Mouse (Mus musculus): ENCODE data around the gene Ptov1. TPM values are rescaled to one million over a fixed set of nuclear protein-coding genes. Genes with fewer than 3 reads are reported as not detected.

Ptov1 gene
- total and polyA plus RNA-seq, 2 experiments from 2014 or later, result 430 to 500 TPM

DNA sequence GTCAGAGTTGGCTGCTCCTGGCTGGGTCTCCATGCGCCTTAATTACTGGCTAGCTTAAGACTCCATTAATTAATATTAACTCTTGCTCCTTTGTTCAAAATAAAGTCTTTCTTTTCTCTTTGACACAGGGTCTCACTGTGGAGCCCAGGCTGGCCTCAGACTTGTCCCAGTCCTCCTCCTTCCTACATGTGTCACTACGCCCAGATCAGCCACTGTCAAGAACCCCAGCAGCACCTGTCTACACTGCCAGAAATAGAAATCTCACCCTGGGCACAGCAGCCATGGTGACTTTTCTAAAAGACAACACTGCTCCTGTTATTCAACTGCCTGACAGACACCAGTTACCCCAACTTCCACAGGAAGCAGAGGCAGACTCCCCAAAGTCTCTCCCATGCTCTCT, 44.8 kb upstream of the Ptov1 start:
- no peak for DNase-seq (ENCODE audit: low spot score)
- no peak for ATAC-seq (ENCODE audit: low FRiP score)
- Histone ChIP-seq H3K9ac (replicated peaks; ENCODE audit: low read length, poor library complexity, severe bottlenecking) (no peak overlapping the region), H3K4me3 (ENCODE audit: low read depth, low read length) (no peak overlapping the region), H3K27me3 (ENCODE audit: insufficient read depth, low read length) (no peaks in the 10 kb centered on the region), H3K36me3 (ENCODE audit: insufficient read depth, low read length) (peaks cover 44% of the 10 kb centered on the region), H3K4me2 (ENCODE audit: low read depth, low read length, poor library complexity, severe bottlenecking) (no peak overlapping the region), H3K4me1 (ENCODE audit: insufficient read depth, low read length) (no peaks in the 10 kb centered on the region), H3K27ac (ENCODE audit: low read depth, low read length) (0 out of 2 replicates have a peak overlapping the region, but pooled peaks have one; percentile 32), H3K9me3 (ENCODE audit: low read length) (no peaks in the 10 kb centered on the region)
- no peak for TF ChIP-seq CTCF (IDR thresholded peaks at IDR 0.05)
- WGBS, result 83% methylated on average over 2 of the region's 2 CpGs

DNA sequence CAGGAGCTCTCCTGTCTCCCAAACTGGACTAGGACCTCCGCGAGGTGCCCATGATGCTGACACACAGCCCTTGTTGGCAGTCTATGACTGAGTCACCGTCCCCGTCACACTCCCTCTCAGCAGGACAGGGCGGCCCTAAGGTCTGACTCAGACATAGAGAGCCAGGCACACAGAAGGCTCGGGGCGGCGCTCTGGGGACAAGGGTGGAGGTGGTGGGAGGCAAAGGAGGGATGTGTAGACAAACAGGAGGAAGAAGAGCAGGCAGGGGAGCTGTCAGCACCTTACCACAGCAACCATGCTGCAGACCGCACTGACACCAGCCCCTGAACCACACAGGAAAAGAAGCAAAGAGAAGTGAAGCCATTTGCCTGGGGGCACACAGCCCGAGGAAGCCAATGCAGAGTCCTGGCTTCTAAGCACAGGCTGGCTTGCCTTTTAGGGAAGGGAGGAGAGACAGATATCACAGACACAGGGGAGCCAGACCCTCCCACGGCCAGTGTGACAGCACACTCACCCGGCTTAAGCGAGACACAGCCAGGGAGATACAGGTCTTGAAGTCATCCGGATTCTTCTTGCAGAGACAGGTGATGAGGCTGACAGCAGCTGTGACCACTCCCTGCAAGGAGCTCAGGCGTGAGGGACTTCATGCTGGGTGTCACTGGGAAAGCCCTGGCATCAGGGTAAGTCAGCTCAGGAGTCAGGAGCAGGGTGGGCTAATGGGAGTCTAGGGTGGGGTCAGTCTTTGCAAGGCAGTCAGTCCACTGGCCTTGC, 39.3 kb upstream of the Ptov1 start:
- WGBS, result 91% methylated on average over 15 of the region's 15 CpGs
- DNase-seq (ENCODE audit: low spot score), result no peak
- ATAC-seq (ENCODE audit: low FRiP score), result no peak
- Histone ChIP-seq H3K27ac (ENCODE audit: low read depth, low read length) (no peak overlapping the region), H3K9me3 (ENCODE audit: low read length) (no peaks in the 10 kb centered on the region), H3K36me3 (ENCODE audit: insufficient read depth, low read length) (peaks cover 89% of the 10 kb centered on the region), H3K4me2 (ENCODE audit: low read depth, low read length, poor library complexity, severe bottlenecking) (no peak overlapping the region), H3K4me1 (ENCODE audit: insufficient read depth, low read length) (no peaks in the 10 kb centered on the region), H3K27me3 (ENCODE audit: insufficient read depth, low read length) (no peaks in the 10 kb centered on the region), H3K9ac (replicated peaks; ENCODE audit: low read length, poor library complexity, severe bottlenecking) (no peak overlapping the region), H3K4me3 (ENCODE audit: low read depth, low read length) (no peak overlapping the region)
- TF ChIP-seq CTCF (IDR thresholded peaks at IDR 0.05), result no peak

DNA sequence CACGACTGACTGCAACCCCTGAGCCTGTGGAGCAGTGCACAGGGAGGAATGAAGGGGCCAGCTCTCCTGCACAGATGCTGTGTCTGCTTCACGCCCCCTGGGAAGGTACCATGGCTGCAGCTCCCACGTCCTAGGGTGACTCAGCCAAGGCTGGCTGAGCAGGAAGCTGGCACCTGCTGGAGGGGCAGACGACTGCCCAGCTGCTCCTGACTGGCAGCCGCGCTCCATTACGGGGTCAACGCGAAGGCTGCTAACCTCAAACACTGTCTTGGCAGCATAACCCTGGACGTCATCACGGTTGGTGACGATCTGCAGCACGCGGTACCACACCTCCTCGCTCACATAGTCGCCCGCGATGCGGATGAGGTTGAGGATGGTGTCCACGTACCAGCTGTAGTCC, 35.8 kb upstream of the Ptov1 start:
- peaks cover 3% of the 10 kb centered on the region; the same call in 1 of the 2 replicates for H3K4me1 ChIP-seq (ENCODE audit: insufficient read depth, low read length)
- WGBS, result 93% methylated on average over 20 of the region's 20 CpGs
- no peaks in the 10 kb centered on the region for H3K27me3 ChIP-seq (ENCODE audit: insufficient read depth, low read length)
- no peak for ATAC-seq (ENCODE audit: low FRiP score)
- H3K9ac ChIP-seq (replicated peaks; ENCODE audit: low read length, poor library complexity, severe bottlenecking), result no peak overlapping the region
- peaks cover 89% of the 10 kb centered on the region for H3K36me3 ChIP-seq (ENCODE audit: insufficient read depth, low read length)
- H3K4me2 ChIP-seq (ENCODE audit: low read depth, low read length, poor library complexity, severe bottlenecking), result no peak overlapping the region
- H3K9me3 ChIP-seq (ENCODE audit: low read length), result no peaks in the 10 kb centered on the region
- no peak overlapping the region for H3K27ac ChIP-seq (ENCODE audit: low read depth, low read length)
- no peak overlapping the region for H3K4me3 ChIP-seq (ENCODE audit: low read depth, low read length)
- DNase-seq (ENCODE audit: low spot score), result no peak
- TF ChIP-seq CTCF (IDR thresholded peaks at IDR 0.05), result no peak

DNA sequence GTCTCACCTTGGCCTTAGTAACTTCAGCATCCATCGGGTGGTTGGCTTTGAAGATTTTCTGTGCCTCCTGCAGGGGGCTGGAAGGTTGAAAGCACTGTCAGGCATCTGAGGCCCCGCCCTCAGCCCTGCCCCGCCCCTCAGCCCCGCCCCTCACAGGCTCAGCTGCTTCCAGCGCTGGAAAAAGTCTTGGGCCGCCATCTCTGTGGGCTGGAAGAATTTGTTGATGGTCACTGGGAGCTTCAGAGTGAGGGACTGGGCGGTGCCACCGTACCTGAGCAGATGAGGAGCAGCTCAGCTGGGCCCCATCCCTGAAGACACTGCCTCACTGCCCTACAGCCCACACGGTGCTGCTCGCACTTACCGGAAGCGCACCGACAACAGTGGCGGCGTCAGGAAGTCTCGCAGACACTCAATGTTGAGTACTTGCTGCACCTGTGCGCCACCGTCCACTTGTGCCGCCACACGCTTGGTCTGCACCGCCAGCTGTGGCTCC, 31.7 kb upstream of the Ptov1 start:
- no peak for ATAC-seq (ENCODE audit: low FRiP score)
- 21% methylated on average over 21 of the region's 21 CpGs for WGBS

DNA sequence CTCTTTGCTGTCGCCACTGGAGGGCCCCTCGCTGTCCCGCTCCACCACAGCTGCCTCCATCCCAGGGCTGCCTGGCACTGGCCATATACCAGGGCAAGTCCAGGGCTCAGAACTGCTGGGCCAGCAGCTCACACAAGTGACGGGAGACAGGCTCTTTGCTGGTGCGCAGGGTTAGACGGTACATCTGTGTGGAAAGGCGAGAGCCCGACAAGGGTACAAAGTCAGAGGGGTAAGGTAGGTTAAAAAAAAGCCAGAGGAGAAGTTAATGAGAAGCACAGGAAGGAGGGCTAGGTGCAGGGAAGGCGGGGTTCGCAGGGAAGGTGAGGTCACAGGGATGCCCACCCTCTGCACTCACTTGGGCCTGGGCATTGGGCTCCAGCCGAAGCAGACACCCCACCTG, 31.0 kb upstream of the Ptov1 start:
- Histone ChIP-seq H3K27ac (ENCODE audit: low read depth, low read length) (no peak overlapping the region), H3K36me3 (ENCODE audit: insufficient read depth, low read length) (peaks cover 58% of the 10 kb centered on the region)
- ATAC-seq (ENCODE audit: low FRiP score), result no peak

More for the DNA sequence above, 31.7 kb upstream of the Ptov1 start:
- DNase-seq (ENCODE audit: low spot score), result peak; percentile 53
- no peaks in the 10 kb centered on the region for H3K27me3 ChIP-seq (ENCODE audit: insufficient read depth, low read length)
- peak overlapping the region; percentile 22 for H3K4me2 ChIP-seq (ENCODE audit: low read depth, low read length, poor library complexity, severe bottlenecking)
- peaks cover 64% of the 10 kb centered on the region for H3K36me3 ChIP-seq (ENCODE audit: insufficient read depth, low read length)
- 0 out of 2 replicates have a peak overlapping the region, but pooled peaks have one; percentile 13 for H3K9ac ChIP-seq (replicated peaks; ENCODE audit: low read length, poor library complexity, severe bottlenecking)
- H3K27ac ChIP-seq (ENCODE audit: low read depth, low read length), result no peak overlapping the region
- peaks cover 12% of the 10 kb centered on the region for H3K4me1 ChIP-seq (ENCODE audit: insufficient read depth, low read length)
- TF ChIP-seq CTCF (IDR thresholded peaks at IDR 0.05), result peak; percentile 48
- H3K4me3 ChIP-seq (ENCODE audit: low read depth, low read length), result no peak overlapping the region
- no peaks in the 10 kb centered on the region for H3K9me3 ChIP-seq (ENCODE audit: low read length)

DNA sequence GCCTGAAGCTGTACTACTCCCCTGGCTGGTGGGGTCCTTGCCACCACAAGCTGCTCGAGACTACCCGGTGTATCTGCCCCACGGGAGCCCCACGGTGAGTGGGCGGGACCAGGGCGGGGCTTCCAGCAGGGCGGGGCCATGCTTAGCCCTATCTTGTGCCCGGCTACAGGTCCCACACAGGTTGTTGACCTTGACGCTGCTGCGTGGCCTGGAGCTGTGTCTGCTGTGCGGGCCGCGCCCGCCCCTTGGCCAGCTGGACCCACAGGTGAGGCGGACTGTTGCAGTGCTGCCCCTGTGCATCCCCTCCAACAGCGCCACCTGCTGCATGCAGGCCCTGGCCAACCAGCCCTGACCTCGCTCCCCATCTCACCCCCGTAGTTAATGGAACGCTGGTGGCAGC, 29.0 kb upstream of the Ptov1 start:
- no peaks in the 10 kb centered on the region for H3K27me3 ChIP-seq (ENCODE audit: insufficient read depth, low read length)
- WGBS, result 37% methylated on average over 12 of the region's 19 CpGs

More for the DNA sequence above, 31.0 kb upstream of the Ptov1 start:
- Histone ChIP-seq H3K4me3 (ENCODE audit: low read depth, low read length) (no peak overlapping the region), H3K4me1 (ENCODE audit: insufficient read depth, low read length) (peaks cover 12% of the 10 kb centered on the region), H3K9me3 (ENCODE audit: low read length) (no peaks in the 10 kb centered on the region), H3K27me3 (ENCODE audit: insufficient read depth, low read length) (no peaks in the 10 kb centered on the region), H3K9ac (replicated peaks; ENCODE audit: low read length, poor library complexity, severe bottlenecking) (no peak overlapping the region), H3K4me2 (ENCODE audit: low read depth, low read length, poor library complexity, severe bottlenecking) (no peak overlapping the region)
- TF ChIP-seq CTCF (IDR thresholded peaks at IDR 0.05), result no peak
- WGBS, result 90% methylated on average over 11 of the region's 11 CpGs
- DNase-seq (ENCODE audit: low spot score), result no peak

More for the DNA sequence above, 29.0 kb upstream of the Ptov1 start:
- no peak overlapping the region; the same call in 1 of the 2 replicates for H3K4me2 ChIP-seq (ENCODE audit: low read depth, low read length, poor library complexity, severe bottlenecking)
- no peak overlapping the region for H3K4me3 ChIP-seq (ENCODE audit: low read depth, low read length)
- peak; percentile 49 for TF ChIP-seq CTCF (IDR thresholded peaks at IDR 0.05)
- no peaks in the 10 kb centered on the region for H3K9me3 ChIP-seq (ENCODE audit: low read length)
- DNase-seq (ENCODE audit: low spot score) (no peak), ATAC-seq (ENCODE audit: low FRiP score) (no peak)
- H3K27ac ChIP-seq (ENCODE audit: low read depth, low read length), result no peak overlapping the region
- no peak overlapping the region for H3K9ac ChIP-seq (replicated peaks; ENCODE audit: low read length, poor library complexity, severe bottlenecking)
- peaks cover 38% of the 10 kb centered on the region for H3K36me3 ChIP-seq (ENCODE audit: insufficient read depth, low read length)
- H3K4me1 ChIP-seq (ENCODE audit: insufficient read depth, low read length), result peaks cover 19% of the 10 kb centered on the region

Measured in midbrain, postnatal 0 days (tissue).